Mouse (Mus musculus) myocyte (in vitro differentiated cells): ENCODE measurements around the gene Net1. TPM values are rescaled to one million over a fixed set of nuclear protein-coding genes. Genes with fewer than 3 reads are reported as not detected.

Source experiments
- H3K27me3 ChIP-seq: one replicate; pipeline ENCODE4 v1.6.1; 2011; ENCODE audit not compliant: control insufficient read depth, insufficient read depth, insufficient read length
- H3K36me3 ChIP-seq: one replicate; pipeline ENCODE4 v1.6.1; 2011; ENCODE audit not compliant: control insufficient read depth, insufficient read depth
- H3K4me2 ChIP-seq: one replicate; pipeline ENCODE4 v1.6.1; 2011; ENCODE audit warnings: low read depth, control low read depth
- H3K4me3 ChIP-seq: one replicate; pipeline ENCODE4 v1.5.1; 2011; ENCODE audit warnings: mild to moderate bottlenecking, control low read depth, moderate library complexity
- H3K79me2 ChIP-seq: one replicate; pipeline ENCODE4 v1.6.1; 2011; ENCODE audit not compliant: control insufficient read depth, insufficient read depth
- H3ac ChIP-seq: one replicate; pipeline ENCODE4 v1.6.1; 2011; ENCODE audit not compliant: control insufficient read depth, insufficient read length
- CEBPB ChIP-seq: IDR thresholded peaks from 2 replicates; pipeline ENCODE4 v1.6.1; 2011; ENCODE audit warnings: mild to moderate bottlenecking, moderate library complexity; ENCODE audit not compliant: poor library complexity, insufficient read depth, severe bottlenecking
- E2F4 ChIP-seq: IDR thresholded peaks from one replicate; pipeline ENCODE4 v1.6.1; 2011; ENCODE audit warnings: mild to moderate bottlenecking, control low read depth, moderate library complexity; ENCODE audit not compliant: insufficient read depth
- MAX ChIP-seq: IDR thresholded peaks from one replicate; pipeline ENCODE4 v1.6.1; 2011; ENCODE audit warnings: low read depth, mild to moderate bottlenecking, control low read depth
- MYOD1 ChIP-seq, 3 experiments: IDR thresholded peaks; one replicate each; pipeline ENCODE4 v1.6.1; 2011; ENCODE audit warnings: control low read depth in 2 of 3, low read depth in 2 of 3, mild to moderate bottlenecking in 2 of 3, moderate library complexity in 1 of 3; ENCODE audit not compliant: insufficient read length in 2 of 3, control insufficient read depth in 1 of 3
- MYOG ChIP-seq, 3 experiments: IDR thresholded peaks; one replicate each; pipeline ENCODE4 v1.6.1; 2011; ENCODE audit warnings: control low read depth in 2 of 3, low read depth in 2 of 3, mild to moderate bottlenecking in 2 of 3; ENCODE audit not compliant: insufficient read length in 2 of 3, control insufficient read depth in 1 of 3, insufficient read depth in 1 of 3
- POLR2A ChIP-seq: IDR thresholded peaks from one replicate; pipeline ENCODE4 v1.6.1; 2011; ENCODE audit warnings: low read depth, mild to moderate bottlenecking, control low read depth, moderate library complexity; ENCODE audit not compliant: insufficient read length
- POLR2AphosphoS2 ChIP-seq: IDR thresholded peaks from one replicate; pipeline ENCODE4 v1.6.1; 2011; ENCODE audit warnings: low read depth, control low read depth; ENCODE audit not compliant: insufficient read length
- REST ChIP-seq: IDR thresholded peaks from one replicate; pipeline ENCODE4 v1.6.1; 2011; ENCODE audit warnings: mild to moderate bottlenecking, control low read depth, moderate library complexity; ENCODE audit not compliant: insufficient read depth, insufficient read length
- SRF ChIP-seq: IDR thresholded peaks from one replicate; pipeline ENCODE4 v1.6.1; 2011; ENCODE audit warnings: low read depth; ENCODE audit not compliant: control insufficient read depth, insufficient read length
- TCF12 ChIP-seq: IDR thresholded peaks from one replicate; pipeline ENCODE4 v1.6.1; 2011; ENCODE audit warnings: mild to moderate bottlenecking, control low read depth; ENCODE audit not compliant: poor library complexity, insufficient read depth, severe bottlenecking
- TCF3 ChIP-seq: IDR thresholded peaks from one replicate; pipeline ENCODE4 v1.6.1; 2011; ENCODE audit warnings: low read depth, control low read depth; ENCODE audit not compliant: insufficient read length
- USF1 ChIP-seq: IDR thresholded peaks from one replicate; pipeline ENCODE4 v1.6.1; 2011; ENCODE audit warnings: low read depth, mild to moderate bottlenecking, control low read depth, moderate library complexity
- polyA plus RNA-seq: library from polyadenylated mRNA; unstranded; fragments of >200 nt; fragmentation: generic; extraction: Trizol; gene quantifications from one replicate; pipeline ENCODE4 v1.2.1, GENCODE M21; 2012; ENCODE audit warnings: missing spikeins

Gene Net1
- polyA plus RNA-seq, 1 experiment = 13.7 TPM

DNA sequence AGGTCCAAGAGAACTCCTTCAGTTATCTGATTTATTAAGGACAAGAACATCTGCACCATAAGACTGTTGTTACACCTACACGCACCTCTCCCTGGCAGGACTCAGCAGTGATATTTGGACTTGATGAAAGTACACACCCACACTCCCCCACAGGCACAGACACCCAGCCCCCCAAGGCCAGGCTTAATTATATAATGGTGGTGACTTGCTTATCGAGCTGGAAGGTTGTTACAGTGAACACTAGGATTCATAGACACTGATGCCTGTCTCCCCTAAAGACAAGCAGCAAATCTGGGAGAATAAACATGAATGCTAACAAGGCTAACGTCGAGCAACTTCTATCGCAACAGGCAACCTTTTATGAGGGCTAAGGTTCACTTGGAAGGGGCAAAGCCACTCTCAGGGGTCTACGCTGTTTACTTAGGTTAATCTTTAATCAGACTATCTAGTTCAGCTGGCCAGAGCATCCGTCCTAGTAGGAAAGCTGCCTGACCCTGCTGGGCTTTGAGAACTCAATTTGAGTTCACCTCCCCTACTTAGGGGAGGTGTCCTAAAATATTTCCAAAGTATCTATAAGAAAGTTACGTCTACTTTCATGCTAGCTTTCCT lies 26.4 kb downstream of the Net1 start:
- TF ChIP-seq MYOG (IDR thresholded peaks at IDR 0.05; ENCODE audit: control insufficient read depth in 1 of 3, insufficient read depth in 1 of 3, insufficient read length in 2 of 3, low read depth in 2 of 3) (no peak), POLR2A (no peak), SRF (no peak), TCF3 (no peak), CEBPB (no peak)
- H3ac ChIP-seq = no peak overlapping the region
- peaks cover 40% of the 10 kb centered on the region for H3K79me2 ChIP-seq
- no peaks in the 10 kb centered on the region for H3K27me3 ChIP-seq
- H3K4me3 ChIP-seq = peak overlapping the region; percentile 56
- H3K4me2 ChIP-seq = peak overlapping the region; percentile 81
- peaks cover 17% of the 10 kb centered on the region for H3K36me3 ChIP-seq

DNA sequence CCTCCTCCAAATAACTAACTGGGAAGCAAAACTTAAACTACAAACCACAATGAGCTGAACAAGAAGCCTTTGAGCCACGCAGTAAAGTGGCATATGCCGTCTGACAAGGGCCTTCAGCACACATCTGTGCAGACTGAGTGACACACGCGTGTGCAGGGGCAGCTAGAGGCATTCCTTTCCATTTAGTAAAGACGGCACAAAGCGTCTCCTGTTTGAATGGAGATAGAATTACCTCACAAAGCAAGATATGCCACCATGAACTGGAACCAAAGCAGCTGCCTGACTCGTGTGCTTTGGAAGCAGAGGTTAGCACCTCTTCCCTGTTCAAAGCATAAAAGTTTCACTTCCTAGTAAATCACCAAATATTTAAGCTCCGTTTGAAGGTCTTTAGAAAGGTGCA lies 28.0 kb downstream of the Net1 start:
- Histone ChIP-seq H3K4me3 (peak overlapping the region; percentile 56), H3K27me3 (no peaks in the 10 kb centered on the region), H3K4me2 (peak overlapping the region; percentile 81), H3ac (no peak overlapping the region), H3K36me3 (peaks cover 27% of the 10 kb centered on the region), H3K79me2 (peaks cover 40% of the 10 kb centered on the region)
- TF ChIP-seq MYOG (IDR thresholded peaks at IDR 0.05; ENCODE audit: control insufficient read depth in 1 of 3, insufficient read depth in 1 of 3, insufficient read length in 2 of 3, low read depth in 2 of 3) (peak; percentile 54 to 88 (median 73)), E2F4 (no peak), MYOD1 (IDR thresholded peaks at IDR 0.05; ENCODE audit: control insufficient read depth in 1 of 3, insufficient read length in 2 of 3, low read depth in 2 of 3) (peak; percentile 83 to 99 (median 98)), TCF3 (peak; percentile 87), CEBPB (no peak), TCF12 (peak; percentile 67), POLR2AphosphoS2 (no peak), SRF (peak; percentile 28)

DNA sequence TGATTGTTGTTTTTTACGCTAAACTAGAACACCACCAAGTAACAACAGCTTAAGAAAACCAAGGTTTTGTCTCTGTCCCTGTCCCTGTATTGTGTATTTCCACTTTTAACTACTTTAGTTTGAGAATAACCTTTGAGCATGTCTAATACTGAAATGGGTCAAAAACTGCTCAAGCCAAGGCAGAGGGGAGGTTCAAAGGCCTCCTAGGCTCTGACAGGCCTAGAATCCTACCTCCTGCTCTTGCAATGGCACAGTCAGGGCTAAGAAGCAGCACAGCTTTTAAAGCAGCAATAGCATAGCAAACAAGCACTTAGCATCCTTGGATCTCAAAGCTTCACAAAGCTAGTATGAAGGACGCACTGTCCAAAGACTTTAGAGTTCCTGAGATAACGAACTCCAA lies 28.9 kb downstream of the Net1 start:
- no peak for TF ChIP-seq TCF12
- TF ChIP-seq TCF3 = no peak
- no peak for TF ChIP-seq USF1
- TF ChIP-seq CEBPB = no peak
- no peak for TF ChIP-seq E2F4
- TF ChIP-seq MYOG (IDR thresholded peaks at IDR 0.05; ENCODE audit: control insufficient read depth in 1 of 3, insufficient read depth in 1 of 3, insufficient read length in 2 of 3, low read depth in 2 of 3) = no peak
- TF ChIP-seq MYOD1 (IDR thresholded peaks at IDR 0.05; ENCODE audit: control insufficient read depth in 1 of 3, insufficient read length in 2 of 3, low read depth in 2 of 3) = no peak
- no peak for TF ChIP-seq MAX
- Histone ChIP-seq H3K36me3 (peaks cover 27% of the 10 kb centered on the region), H3K27me3 (no peaks in the 10 kb centered on the region), H3K79me2 (peaks cover 40% of the 10 kb centered on the region), H3K4me2 (peak overlapping the region; percentile 81), H3K4me3 (no peak overlapping the region), H3ac (no peak overlapping the region)

GRCm38 (mm10) chr13:3886663-3887062 lies 31.4 kb downstream of the Net1 start:
- peaks cover 27% of the 10 kb centered on the region for H3K36me3 ChIP-seq

GRCm38 (mm10) chr13:3877679-3878220 lies 40.3 kb downstream of the Net1 start:
- Histone ChIP-seq H3K79me2 (no peaks in the 10 kb centered on the region), H3K27me3 (no peaks in the 10 kb centered on the region), H3ac (no peak overlapping the region), H3K4me2 (no peak overlapping the region), H3K4me3 (no peak overlapping the region), H3K36me3 (no peaks in the 10 kb centered on the region)
- no peak for TF ChIP-seq CEBPB
- no peak for TF ChIP-seq TCF12
- no peak for TF ChIP-seq MAX
- TF ChIP-seq POLR2A = no peak
- TF ChIP-seq E2F4 = no peak
- TF ChIP-seq SRF = no peak
- no peak for TF ChIP-seq USF1
- TF ChIP-seq MYOD1 (IDR thresholded peaks at IDR 0.05; ENCODE audit: control insufficient read depth in 1 of 3, insufficient read length in 2 of 3, low read depth in 2 of 3) = no peak
- no peak for TF ChIP-seq POLR2AphosphoS2
- no peak for TF ChIP-seq MYOG (IDR thresholded peaks at IDR 0.05; ENCODE audit: control insufficient read depth in 1 of 3, insufficient read depth in 1 of 3, insufficient read length in 2 of 3, low read depth in 2 of 3)
- TF ChIP-seq REST = no peak
- TF ChIP-seq TCF3 = no peak

More at GRCm38 (mm10) chr13:3886663-3887062, 31.4 kb downstream of the Net1 start:
- H3K27me3 ChIP-seq = no peaks in the 10 kb centered on the region
- H3K79me2 ChIP-seq = peaks cover 25% of the 10 kb centered on the region
- H3ac ChIP-seq = no peak overlapping the region
- TF ChIP-seq TCF3 = peak; percentile 5
- peak in 1 of 3 experiments; percentile 54 for TF ChIP-seq MYOG (IDR thresholded peaks at IDR 0.05; ENCODE audit: control insufficient read depth in 1 of 3, insufficient read depth in 1 of 3, insufficient read length in 2 of 3, low read depth in 2 of 3)
- peak; percentile 23 for TF ChIP-seq USF1
- peak in 1 of 3 experiments; percentile 47 for TF ChIP-seq MYOD1 (IDR thresholded peaks at IDR 0.05; ENCODE audit: control insufficient read depth in 1 of 3, insufficient read length in 2 of 3, low read depth in 2 of 3)
- TF ChIP-seq POLR2A = no peak
- no peak overlapping the region for H3K4me2 ChIP-seq
- no peak overlapping the region for H3K4me3 ChIP-seq
